Mouse (Mus musculus) gastrocnemius, adult 8-10 months (tissue): ENCODE measurements at regions not wholly inside any gene's neighbourhood (a gene's known extent, or its start where the extent isn't known, plus 50 kb on each side); places are given as distances from the start of the nearest gene placed in this dataset.
A peak's percentile ranks its signal among the peaks of the same experiment; 100 is the strongest.

Experiments used
- DNase-seq, 2 experiments: peaks; one replicate each; pipeline ENCODE4 v3.0.0; 2022; ENCODE audit warnings: low spot score in 2 of 2

DNA sequence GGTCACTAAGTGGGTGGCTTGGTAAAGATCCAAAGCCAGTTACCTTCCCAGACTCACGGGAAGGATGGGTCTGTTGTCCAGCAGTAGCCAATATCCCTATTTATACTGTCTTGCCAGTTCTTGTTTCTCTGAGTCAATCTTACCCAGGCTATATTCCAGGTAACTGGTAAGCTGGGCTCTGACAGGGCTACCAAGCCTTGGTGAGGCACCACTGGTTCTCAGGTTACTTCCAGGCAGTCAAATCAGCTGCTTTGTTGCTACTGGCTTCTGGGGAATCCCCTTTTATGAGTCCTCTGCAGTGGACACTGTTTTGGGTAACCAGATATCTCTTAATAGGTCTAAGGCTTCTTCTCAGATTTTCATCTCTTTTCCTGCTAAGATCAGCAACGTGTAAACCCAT, 178.8 kb upstream of the Nampt start:
- peak in 1 of 2 experiments; percentile 20 for DNase-seq

DNA sequence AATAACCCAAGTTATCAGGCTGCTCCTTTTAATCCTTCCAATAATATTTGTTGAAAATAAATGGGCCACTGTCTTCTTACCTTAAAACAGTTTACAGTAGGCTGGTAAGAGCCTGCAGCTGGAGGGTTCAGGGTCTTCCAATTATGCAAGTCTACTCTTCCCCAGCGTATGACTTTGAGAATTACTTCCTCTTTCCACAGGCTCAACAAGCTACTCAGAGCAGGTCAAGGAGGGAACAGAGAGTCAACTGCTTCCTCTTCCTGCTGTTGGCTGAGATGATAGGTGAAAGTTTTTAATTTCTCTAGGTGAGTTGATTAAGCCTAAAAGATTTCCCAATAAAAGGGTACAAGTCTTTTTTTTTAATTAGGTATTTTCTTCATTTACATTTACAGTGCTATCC, 176.9 kb upstream of the Nampt start:
- DNase-seq = no peak

DNA sequence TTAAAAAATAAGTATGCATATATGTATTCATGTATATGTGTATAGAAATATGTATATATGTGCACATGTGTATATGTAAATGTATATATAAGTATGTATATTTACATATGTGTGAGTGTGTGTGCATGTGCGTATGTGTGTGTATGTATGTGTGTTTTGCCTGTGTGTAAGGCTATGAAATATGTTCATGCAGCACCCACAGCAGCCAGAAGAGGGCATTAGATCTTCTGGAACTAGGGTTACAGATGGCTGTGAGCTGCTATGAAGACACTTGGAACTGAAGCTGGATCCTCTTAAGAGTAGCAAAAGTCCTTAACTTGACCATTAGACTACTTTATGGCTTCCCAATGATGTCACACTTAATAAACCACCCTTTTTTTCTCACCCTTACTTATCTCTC, 166.2 kb upstream of the Nampt start:
- no peak for DNase-seq

DNA sequence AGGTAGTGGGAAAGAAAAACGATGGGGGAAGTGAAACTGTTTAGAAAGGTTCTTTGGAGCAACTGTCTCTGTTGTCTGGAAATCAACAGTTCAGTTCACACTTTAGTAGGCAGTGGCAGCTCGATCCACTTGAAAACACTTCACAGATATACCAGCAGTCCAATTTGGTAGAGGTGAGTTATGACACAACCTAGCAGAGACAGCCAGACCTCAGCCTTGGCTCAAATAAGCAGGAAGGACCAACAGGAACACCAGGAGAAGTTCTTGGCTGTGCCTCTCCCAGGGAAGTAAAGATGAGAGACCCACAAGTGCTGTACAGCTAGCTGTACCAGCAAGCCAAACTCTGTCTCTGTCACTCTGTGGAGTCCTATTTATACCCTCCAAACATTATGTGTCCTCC, 163.2 kb upstream of the Nampt start:
- DNase-seq = no peak

DNA sequence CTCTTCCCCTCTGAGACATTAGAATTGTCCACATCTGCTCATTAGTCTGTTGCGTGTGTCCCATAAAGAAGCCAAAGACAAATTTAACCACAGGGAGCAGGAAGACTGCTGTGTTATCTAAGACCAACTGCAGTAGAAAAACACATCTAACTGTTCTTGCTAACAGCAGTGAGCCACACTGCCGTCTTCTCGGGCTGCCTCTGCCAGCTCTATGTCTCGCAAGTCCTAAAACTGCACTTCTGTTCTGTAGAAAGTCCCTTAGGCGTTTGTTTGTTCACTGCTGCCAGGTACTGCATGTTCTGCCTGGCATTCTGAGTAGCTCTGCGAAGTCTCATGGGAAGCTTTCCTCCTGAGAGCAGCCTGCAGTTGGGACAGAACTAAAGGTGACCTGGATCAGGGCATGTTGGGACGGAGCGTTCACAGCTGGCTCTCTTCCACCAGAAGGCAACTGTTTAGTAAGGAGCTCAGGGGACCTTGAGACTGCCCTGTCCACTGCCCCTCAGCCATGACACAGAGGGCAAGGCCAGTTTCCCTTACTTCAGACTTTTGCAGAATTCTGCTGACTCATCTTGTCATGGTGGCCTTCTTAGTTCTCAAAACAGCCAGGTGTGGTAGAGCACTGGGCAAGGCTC, 157.4 kb upstream of the Nampt start:
- DNase-seq = peak in 1 of 2 experiments; percentile 30

DNA sequence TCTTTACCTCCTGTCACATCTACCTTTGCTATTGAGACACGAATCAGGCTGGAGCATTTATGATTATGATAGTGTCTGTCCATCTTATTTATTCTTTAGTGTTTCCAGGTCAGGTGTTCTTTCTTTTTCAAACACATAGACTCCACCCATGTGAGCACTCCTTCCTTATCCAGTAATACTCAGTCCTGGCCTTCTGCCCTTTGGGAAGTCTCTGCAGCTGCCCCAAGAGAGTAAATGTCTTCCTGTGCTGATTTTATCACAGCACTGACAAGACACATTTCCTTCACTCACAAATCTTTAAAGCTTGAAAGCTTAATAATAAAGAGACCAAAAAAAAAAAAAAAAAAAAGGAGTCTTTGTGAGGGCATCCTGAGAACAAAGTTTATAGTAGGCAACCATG, 153.3 kb upstream of the Nampt start:
- DNase-seq = no peak

DNA sequence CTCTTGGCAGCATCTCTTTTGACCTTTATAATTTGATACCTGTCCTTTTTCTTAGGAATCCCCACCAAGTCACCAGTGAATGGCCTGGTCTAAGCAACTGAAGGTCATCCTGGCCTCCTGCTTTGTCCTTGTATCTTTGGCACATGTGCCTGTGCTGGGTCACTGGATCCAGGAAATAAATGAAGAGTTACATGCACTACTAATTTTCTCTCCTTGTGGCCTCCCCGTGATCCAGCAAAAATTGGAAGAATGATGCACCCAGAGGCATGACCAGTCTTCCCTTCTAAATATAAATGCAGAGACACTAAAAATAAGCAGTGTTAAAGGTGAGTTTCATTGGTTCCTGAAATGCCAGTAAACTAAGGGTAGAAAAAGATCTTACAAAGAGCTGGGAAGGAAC, 141.4 kb upstream of the Nampt start:
- peak; percentile 19 to 59 for DNase-seq

DNA sequence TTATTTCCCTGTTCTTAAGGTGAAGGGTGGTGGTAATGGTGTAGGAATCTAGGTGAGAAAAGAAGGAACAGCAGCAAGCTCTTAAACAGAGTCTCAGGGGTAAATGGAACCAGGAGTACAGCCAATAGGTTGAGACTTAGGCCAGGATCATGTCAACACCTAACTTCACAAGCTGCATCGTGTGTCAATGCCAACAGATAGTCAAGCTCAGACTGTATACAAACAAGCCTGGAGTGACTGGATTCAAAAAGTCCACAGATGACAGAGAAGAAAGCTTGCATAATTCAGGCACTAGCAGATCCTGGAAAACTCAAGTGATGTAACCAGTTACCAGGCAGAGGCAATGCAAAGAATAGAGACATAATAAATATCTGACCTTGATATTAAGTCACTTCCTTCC, 140.6 kb upstream of the Nampt start:
- DNase-seq = no peak

DNA sequence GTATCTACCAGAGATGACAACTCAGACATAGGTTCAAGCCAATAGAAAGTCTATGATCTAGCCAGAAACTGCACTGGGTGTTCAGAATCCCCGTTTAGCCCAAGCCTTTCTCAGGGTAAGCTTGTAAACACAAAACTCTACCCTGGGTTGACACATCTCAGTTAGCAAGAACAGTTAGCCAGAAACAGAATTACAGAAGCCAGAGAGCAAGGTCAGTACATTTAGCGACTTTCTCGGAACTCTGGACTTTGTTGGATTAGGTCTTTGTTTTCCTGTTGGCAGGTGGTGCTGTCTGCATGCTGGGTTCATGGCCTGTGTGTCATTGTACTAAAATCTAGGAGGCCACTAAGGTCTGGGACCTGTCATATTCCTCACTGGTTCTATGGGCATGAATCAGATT, 137.4 kb upstream of the Nampt start:
- no peak for DNase-seq

DNA sequence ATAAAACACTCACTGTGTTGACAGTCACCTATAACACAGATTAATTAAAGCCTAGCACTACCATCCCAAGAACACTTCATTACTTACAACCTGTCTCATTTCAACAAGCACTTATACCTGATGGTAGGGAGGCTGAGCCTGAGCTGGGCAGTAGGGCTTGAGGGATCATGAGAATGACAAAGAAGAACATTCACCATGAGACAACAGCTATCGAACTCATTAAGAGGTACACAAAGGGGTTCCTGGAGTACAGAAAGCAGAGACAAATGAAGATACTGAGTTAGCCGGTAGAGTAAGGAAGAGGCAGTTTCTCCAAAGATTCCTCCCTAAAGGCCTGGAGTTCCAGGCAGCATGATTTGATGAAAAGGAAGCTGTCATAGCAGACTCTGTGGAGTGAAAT, 136.0 kb upstream of the Nampt start:
- no peak for DNase-seq

DNA sequence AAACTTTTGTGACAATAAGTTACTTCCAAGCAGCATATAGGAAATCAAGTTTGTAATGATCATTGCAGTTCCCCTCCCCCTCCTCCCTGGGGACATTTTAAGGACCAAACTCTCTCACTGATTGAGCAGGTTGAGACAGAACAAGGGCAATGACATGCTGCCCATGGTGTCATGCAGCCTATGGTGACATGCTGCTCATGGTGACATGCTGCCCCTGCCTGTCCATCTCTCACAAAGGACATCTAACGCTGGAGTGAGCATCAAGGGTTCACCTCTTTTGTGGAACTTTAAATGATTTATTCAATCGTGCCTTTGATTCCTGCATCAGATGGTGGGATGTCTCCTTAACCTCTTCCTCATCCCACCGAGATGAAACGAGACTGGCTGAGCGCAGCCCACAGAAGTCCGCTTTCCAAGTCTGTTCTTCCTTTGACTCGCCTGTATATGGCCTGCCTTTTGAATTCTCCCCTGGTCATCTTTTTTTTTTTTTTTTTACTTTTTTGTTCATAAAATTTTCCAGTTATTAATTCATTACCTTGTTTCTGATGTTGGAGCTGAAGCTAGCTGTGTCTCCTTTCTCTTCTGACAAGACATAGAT, 133.5 kb upstream of the Nampt start:
- no peak for DNase-seq

DNA sequence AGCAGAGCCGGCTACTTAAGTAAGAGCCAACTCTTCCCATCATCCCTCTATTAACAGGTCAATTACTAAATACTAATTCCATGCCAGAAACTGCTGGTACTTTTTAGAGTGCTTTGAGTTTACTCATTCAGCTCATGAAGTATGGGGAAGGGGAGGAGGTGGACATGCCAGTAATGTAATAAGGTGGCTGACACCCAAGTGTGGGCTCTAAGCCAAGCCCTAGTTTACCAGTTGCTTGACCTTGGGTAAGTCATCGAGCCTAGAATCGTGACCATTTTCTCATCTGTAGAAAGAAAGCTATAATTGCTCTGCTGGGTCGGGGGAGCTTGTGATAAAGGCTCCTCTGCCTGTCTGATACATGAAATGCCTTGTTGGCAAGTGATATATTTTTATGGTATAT, 130.0 kb upstream of the Nampt start:
- DNase-seq = no peak

DNA sequence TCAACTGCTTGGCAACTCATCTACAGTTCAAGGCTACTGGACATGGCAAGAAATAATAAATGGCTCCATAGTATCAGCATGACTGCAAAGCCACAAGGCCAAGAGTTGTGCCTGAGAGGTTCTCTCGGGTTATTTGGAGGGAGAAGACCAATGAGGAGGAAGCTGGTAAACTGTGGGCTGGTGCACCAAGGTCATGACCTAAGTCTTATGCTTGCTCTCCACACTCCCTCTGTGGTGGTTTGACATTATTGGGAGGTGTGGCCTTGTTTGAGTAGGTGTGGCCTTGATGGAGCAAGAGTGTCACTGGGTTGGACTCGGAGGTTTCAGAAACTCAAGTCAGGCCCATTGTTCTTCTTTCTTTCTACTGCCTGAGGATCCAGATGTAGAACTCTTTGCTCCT, 129.2 kb upstream of the Nampt start:
- no peak for DNase-seq

DNA sequence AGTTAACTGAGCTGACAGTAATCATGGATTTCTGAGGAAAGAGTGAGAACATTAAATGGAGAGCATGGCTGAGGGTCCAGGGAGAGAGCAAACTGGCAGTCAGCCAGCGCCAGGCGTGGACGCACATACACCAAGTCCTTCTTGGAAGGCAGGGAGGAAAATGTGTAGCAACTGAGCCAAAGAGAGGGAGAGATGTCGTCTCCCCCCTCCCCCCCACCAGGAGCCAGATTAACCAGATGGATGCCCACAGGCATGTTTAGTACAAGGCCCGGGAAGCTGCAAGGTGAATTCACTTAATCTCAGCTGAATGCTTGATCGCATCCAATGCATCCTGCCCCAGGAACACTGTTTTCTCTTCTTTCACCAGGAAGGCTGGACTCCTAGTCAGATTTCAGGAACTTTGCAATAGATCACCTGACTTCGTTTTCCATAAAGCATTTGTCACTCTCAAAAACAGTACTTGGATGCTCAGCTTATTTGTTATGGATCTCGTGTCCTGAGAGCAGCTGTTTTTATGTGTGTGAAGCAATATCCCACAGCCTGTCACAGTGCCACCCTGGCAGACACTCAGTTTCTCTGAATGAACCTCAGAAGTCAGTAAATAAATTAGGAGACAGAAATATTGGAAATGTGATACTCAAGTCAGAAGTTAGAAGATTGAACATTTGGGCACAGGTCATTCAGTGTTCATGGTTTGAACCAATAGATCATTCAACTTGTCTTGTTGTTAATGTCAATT, 127.1 kb upstream of the Nampt start:
- peak in 1 of 2 experiments; percentile 24 for DNase-seq

DNA sequence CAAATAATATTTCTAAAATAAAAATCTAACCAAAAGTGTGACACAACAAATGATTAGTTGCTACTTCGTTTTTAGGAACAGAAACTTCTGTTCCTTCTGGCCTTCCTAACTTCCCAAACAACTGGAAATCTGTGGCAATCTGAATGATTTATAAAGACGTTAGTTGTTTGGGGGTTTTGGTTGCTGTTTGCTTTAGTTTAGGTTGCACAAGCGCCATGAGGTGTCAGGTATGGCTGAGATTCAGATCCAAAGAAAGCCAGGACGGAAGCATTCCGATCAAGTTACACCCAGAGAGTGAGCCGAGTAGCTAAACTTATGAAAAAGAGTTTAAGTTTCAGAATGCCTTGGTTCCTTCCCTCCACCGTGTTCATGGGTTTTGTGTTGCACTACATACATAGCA, 126.4 kb upstream of the Nampt start:
- DNase-seq = no peak

DNA sequence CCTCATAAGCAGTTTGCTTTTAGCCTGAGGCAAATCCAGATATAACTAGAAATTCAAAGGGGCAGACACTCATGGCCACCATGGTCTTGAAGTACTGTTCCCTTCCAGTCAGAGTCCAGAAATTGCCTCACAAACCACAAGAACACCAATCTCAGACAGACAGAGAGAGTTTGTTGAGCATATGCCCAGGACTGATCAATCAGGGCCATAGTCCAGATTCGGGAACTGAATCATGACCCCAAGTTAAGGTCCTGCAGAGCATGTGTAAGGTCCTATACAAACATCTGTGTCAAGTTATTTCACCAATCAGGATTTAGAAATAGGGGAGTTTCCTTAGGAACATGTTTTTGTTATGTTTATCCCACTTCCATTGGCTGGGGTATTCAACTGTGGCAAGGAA, 125.7 kb upstream of the Nampt start:
- DNase-seq = no peak

DNA sequence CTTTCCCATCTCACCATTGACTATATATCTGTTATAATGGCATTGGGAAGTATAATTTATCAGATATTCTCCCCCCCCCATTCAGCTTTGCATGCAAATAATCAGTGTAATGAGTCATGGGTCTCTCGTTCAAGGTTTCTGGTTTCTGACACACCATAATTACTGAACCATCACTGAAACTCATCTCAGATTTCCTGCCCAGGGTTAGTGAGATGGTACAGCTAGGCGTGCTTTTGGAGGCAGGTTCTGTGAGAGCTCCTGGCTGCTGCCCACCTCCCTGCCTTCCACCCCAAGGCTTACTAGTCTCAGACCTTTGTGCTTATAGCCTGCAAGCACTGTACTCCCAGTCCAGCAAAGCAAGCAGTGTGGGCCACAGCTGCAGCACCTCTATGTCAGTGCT, 122.5 kb upstream of the Nampt start:
- DNase-seq = no peak

DNA sequence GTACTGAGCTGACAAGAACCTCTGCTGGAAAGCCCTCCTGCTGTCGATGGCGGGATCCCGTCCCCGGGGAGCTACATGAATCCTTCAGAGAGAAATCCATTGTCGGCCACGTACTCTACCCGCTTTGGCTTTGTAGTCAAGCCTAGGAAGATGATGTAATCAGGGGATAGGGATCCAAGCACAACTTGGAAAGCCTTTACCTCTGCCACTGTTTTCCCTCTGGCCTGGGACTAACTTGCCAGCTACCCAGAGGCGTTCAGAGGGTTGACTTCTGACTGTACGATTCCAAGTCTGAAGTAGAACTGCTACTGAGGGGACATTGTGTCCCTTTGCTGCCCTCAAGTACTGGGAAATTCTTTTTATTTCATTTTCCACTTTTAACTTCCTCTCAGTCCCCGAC, 110.2 kb upstream of the Nampt start:
- no peak for DNase-seq

DNA sequence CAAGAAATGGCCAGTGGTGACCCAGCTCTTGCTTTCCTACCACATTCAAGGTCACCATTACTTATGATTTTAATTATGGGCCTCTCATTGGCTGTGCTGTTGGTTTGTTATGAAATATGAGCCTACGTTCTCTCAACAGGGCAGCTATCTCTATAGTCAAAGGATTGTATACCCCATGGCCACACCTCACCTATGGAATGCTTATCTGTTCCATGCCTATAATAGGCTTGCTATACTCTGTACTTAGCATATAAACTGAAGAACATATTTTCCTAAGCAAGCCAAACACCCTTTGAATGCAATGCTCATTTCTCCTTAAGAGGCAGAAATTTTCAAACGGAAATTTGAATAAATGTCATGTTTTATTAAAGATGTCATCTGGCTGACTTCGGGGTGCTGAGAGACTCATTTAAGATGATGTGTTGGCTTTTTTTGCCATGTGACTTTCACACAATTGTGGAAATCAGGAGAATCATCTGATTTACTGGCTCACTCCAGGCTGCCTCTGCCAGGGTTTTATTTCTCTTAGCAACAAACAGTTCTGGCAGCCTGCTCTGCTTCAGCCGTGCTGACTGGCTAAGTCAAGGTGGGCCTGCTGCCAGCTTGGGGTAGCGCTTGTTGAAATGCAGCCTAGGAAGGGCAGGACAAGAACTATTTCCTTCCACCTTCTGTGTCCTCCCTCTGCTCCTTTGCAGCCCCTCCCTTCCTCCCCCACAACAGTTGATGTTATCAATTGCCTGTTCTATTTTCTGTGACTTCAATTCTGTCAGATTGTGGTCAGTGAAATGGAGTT, 102.0 kb upstream of the Nampt start:
- peak; percentile 35 to 71 for DNase-seq

DNA sequence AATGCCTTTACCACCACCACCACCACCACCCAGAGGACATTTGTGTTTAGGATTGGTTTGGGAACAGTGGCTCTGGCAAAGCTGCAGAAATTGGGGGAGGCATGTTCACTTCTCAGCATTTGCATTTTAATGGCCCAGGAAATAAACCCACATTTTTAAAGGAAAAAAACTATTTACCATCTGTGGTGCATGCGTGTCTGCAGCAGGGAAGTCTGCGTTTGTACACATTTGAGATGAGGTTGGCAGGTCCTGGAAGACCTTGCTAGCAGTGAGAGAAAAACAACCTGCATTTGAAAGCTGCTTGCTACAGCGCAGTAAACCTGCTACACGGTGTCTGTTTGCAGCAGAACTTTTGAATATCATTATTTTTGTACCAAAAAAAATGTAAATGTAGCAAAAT, 100.1 kb upstream of the Nampt start:
- DNase-seq = no peak

DNA sequence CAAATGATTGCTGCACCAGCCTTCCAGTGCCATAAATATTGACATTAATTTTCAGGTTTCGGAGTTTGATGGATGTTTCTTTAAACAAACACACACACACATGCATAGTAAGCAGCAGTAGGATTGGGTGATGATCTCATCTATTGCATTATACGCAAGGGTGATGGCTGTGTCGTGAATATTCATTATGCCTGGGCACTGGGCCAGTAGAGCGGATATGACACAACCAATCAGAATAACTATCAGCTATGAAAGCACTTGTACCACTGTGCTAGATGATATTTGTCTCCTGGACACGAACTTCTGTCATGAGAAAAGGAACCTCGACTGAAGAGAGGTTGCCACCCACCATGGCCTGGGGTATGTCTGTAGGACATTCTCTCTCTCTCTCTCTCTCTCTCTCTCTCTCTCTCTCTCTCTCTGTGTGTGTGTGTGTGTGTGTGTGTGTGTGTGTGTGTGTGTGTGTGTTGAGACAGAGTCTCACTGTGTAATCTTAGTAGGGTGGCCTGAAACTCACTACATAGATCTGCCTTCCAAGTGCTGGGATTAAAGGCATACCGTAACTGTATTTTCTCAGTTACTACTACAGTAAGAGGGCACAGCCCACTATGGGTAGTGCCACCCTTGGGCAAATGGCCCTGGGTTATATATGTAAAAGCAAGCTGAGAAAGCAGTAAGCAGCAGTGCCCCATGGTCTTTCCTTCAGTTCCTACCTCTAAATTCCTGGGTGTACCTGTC, 94.7 kb upstream of the Nampt start:
- no peak for DNase-seq

DNA sequence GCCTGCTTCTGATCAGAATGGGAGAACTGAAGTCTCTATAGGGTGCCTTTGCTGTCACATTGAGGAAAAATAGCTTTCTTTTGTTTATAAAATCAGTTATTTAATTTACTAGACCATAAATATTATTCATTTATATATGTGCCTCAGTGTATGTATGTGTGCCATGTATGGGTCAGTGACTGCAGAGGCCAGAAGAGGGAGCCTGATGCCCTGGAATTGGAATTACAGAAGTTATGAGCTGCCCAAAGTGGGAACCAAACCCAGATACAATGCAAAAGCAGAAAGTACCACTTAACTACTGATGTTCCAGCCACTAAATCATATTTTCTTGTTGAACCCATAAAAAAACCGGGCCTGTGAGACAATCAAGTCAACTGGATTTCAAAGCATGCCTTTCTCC, 91.8 kb upstream of the Nampt start:
- DNase-seq = no peak
